Mouse (Mus musculus) frontal cortex, postnatal 25 days (tissue): ENCODE data around the gene Fam118b.

Experiments
- DNase-seq, 2 experiments: peaks; one replicate each; pipeline ENCODE4 v3.0.0; 2022; ENCODE audit warnings: low spot score in 2 of 2

Fam118b gene

GRCm38 (mm10) chr9:35267146-35267975 lies at the start of gene Fam118b, which contains the start of gene Rpusd4:
Gene Fam118b (minus strand): TSS chr9:35267805.
Gene Rpusd4 (plus strand): TSS chr9:35267865.
- peak; percentile 83 to 87 for DNase-seq

GRCm38 (mm10) chr9:35316771-35317211 lies 49.2 kb upstream of the Fam118b start:
- DNase-seq, result no peak

- DNase-seq, result no peak
Measured at GRCm38 (mm10) chr9:35314254-35314653, 46.6 kb upstream of the Fam118b start.

GRCm38 (mm10) chr9:35313601-35314000 lies 46.0 kb upstream of the Fam118b start:
- DNase-seq, result no peak

- no peak for DNase-seq
Measured at GRCm38 (mm10) chr9:35312516-35312915, 44.9 kb upstream of the Fam118b start.

- DNase-seq, result no peak
Measured at GRCm38 (mm10) chr9:35310377-35310776, 42.8 kb upstream of the Fam118b start.

GRCm38 (mm10) chr9:35307461-35307860 lies 39.9 kb upstream of the Fam118b start:
- DNase-seq, result no peak

GRCm38 (mm10) chr9:35302172-35302571 lies 34.6 kb upstream of the Fam118b start:
- DNase-seq, result no peak

- no peak for DNase-seq
Measured at GRCm38 (mm10) chr9:35297791-35298190, 30.2 kb upstream of the Fam118b start.

GRCm38 (mm10) chr9:35293465-35293864 lies 25.9 kb upstream of the Fam118b start:
- DNase-seq, result no peak

- DNase-seq, result no peak
Measured at GRCm38 (mm10) chr9:35290916-35291315, 23.3 kb upstream of the Fam118b start.

GRCm38 (mm10) chr9:35290417-35290816 lies 22.8 kb upstream of the Fam118b start:
- DNase-seq, result no peak

- no peak for DNase-seq
Measured at GRCm38 (mm10) chr9:35289992-35290391, 22.4 kb upstream of the Fam118b start.

GRCm38 (mm10) chr9:35286351-35286750 lies 18.7 kb upstream of the Fam118b start:
- no peak for DNase-seq

GRCm38 (mm10) chr9:35284351-35284750 lies 16.7 kb upstream of the Fam118b start:
- no peak for DNase-seq

- no peak for DNase-seq
Measured at GRCm38 (mm10) chr9:35283415-35284069, 15.9 kb upstream of the Fam118b start.

- DNase-seq, result no peak
Measured at GRCm38 (mm10) chr9:35282851-35283200, 15.2 kb upstream of the Fam118b start.

- peak; percentile 36 to 60 for DNase-seq
Measured at GRCm38 (mm10) chr9:35282006-35282850, 14.6 kb upstream of the Fam118b start.

- no peak for DNase-seq
Measured at GRCm38 (mm10) chr9:35278451-35278850, 10.8 kb upstream of the Fam118b start.

- no peak for DNase-seq
Measured at GRCm38 (mm10) chr9:35277855-35278365, 10.3 kb upstream of the Fam118b start.

- no peak for DNase-seq
Measured at GRCm38 (mm10) chr9:35267976-35268715, 541 bp upstream of the Fam118b start.
